Mouse (Mus musculus): Measurements from ENCODE around the gene Ptgis.

- TF ChIP-seq CTCF (IDR thresholded peaks at IDR 0.05; ENCODE audit: control insufficient read depth, insufficient read depth, insufficient replicate concordance, low read depth, low read length), result no peak
- TF ChIP-seq POLR2A (IDR thresholded peaks at IDR 0.05; ENCODE audit: control insufficient read depth, low read depth, low read length), result no peak
Observed at GRCm38 (mm10) chr2:167271121-167271521, 30.7 kb upstream of the Ptgis start.

Measured in testis, adult 2 months (tissue).